Mouse (Mus musculus) heart, postnatal 14 days (tissue): ENCODE data around the gene Nfyb. TPM values are rescaled to one million over a fixed set of nuclear protein-coding genes. Genes with fewer than 3 reads are reported as not detected.
A peak's percentile ranks its signal among the peaks of the same experiment; 100 is the strongest.

Source experiments
- DNase-seq, 2 experiments: peaks; one replicate each; pipeline ENCODE4 v3.0.0; 2021 to 2022
- intact Hi-C: fragments of 180-260 bp; cut with DNase I; formaldehyde crosslinking; loops from one replicate; pipeline ENCODE4 v1.15.1; 2025
- long read RNA-seq, 2 experiments: library from polyadenylated mRNA; stranded (forward); transcript quantifications; one replicate each; pipeline ENCODE4 v2.0.0; 2021
- total RNA-seq, 2 experiments: library from RNA; stranded (reverse); gene quantifications; 2 replicates each; pipeline ENCODE4 v1.2.3; 2021

Gene Nfyb
- total RNA-seq, result 10 to 100 TPM; 14.6 to 15.2 TPM
- long read RNA-seq, experiment 1, transcript Nfyb-204 (8 exons, 2,554 nt), result major isoform, 21 of 36 reads
- long read RNA-seq, experiment 1, partial matches to known transcripts, result 4 of 36 reads
- long read RNA-seq, experiment 1, other reads (novel, unspliced or antisense), result 11 of 36 reads
- long read RNA-seq, experiment 2, transcript Nfyb-204 (8 exons, 2,554 nt), result major isoform, 6 of 21 reads
- long read RNA-seq, experiment 2, partial matches to known transcripts, result 7 of 21 reads
- long read RNA-seq, experiment 2, other reads (novel, unspliced or antisense), result 8 of 21 reads

DNA sequence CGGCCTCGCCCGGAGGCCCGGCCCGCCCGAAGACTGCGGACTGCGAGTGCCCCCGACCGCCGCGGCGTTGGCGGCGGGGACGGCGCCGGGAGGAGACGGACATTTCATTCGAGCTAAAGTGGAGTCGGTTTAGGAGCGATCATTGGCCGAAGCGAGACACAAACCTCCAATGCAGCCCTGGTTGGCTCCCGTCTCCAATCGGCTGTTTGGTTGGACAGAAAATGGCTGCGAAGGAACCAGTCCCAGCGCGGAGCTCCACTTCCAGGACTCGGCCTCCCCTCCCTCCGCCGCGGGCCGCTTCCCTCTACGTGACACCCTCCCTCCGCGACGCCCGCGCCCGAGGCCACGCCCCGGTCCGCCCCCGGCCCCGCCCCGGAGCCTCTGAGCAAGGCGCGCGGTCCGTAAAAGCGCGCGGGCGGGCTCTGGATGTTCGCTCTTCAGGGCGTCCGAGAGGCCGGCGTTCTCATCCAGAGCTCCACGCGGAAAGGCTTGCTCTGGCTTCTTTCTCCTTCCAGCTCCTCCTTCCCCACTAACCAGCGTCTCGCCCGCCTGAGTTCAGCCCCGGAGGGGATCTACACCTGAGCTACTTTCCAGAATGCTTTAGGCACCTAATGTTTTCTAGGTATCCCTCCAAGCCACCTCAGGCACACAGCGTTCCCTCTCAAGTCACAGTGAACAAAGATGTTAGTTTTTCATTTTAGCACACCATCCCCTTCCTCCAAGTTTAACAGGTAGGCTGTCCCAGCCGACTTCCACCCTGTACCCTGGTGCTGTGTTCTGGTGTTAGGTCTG lies at the start of gene Nfyb:
TSS of gene Nfyb (minus strand) at position 305 of the 792 bp plus-strand sequence.
- DNase-seq, result peak; percentile 97 to 98
- intact Hi-C loops, result loop anchor here (5.0 kb wide), 1 partner anchor 67 kb away; the partner anchor contains the start of gene Hcfc2

DNA sequence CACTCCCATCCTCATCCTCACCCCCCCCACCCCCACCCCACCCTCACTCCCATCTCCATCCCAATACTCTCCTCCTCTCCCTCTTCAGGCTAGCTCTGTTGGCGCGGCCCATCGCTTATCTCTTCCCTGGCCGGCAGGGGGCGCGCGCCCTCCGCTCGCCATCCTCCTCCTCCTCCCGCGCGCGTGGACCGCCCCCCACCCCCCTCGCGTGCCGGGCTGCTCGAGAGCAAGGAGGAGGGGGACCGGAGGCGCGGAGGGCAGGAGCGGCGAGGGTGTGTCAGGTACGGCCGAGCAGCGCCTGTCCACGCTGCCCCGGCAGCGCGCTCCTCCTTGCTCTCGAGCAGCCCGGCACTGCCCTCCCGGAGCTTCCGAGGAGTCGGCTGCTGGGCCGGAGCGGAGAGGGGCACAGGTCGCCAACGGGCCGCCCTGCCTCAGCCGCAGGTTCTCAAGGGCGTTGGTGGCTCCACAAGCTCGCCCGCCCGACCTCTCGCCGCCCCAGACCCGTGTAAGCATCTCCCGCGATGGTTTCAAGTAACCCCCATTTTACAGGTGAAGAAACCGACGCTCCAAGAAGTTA lies 48.0 kb upstream of the Nfyb start:
- intact Hi-C loops, result loop anchor here (1.0 to 5.0 kb wide), 2 partner anchors 45 to 89 kb away; no protein-coding TSS in a partner anchor
- peak; percentile 88 for DNase-seq

DNA sequence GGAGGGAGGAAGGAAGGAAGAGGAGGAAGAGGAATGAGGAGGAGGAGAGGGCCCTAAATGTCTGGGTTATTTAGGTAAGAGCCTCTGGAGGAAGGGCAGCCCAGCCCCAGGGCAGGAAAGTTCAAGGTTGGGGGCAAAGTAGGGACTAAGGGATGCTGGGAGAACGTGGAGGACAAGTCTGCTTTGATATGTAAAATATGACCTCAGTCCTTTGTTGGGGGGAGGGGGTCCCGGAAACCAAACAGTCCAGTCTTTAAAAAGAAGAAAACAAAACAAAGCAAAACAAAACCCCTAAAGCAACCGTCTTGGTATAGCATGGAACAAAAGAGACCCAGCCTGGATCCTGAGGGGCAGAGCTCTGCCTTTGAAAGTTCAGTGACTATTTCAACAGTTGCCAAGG lies 45.4 kb upstream of the Nfyb start:
- intact Hi-C loops, result loop anchor here (5.0 kb wide), 1 partner anchor 42 kb away; no protein-coding TSS in a partner anchor
- DNase-seq, result no peak

DNA sequence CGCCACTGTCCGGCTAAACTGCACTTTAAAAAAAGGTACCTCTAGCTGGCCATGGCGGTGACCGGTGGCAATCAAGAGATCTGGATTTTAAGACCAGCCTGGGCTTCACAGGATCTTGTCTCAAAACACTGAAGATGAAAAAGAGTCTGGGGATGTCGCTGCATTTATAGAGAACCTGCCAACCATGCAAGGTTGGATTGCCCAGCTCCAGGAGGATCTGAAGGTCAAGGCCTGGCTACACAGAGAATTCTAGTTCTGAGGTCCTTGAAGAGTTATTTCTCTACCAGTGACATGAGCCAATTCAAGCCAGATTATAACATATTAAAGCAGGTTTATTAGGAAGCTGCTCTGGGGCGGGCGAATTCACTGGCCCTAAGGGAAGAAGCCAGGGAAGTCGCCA lies 44.9 kb upstream of the Nfyb start:
- intact Hi-C loops, result loop anchor here (5.0 kb wide), 1 partner anchor 42 kb away; no protein-coding TSS in a partner anchor
- DNase-seq, result no peak

DNA sequence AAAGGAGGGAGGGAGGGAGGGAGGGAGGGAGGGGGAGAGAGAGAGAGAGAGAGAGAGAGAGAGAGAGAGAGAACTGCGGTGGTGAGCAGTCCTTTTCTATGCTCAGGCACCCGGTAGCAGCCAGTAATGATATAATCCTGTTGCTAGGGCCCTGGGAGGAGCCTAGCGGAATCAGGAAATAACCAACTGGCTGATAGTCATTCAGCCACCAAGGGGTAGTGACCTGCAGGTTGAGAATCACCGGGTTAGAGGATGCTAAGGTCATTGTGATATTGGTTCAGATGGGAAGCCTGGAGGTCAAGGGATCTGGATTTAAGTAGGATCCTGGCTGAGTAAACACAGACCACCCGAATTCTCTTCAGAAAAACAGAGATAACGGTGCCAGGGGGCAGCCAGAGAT lies 44.2 kb upstream of the Nfyb start:
- intact Hi-C loops, result loop anchor here (5.0 kb wide), 1 partner anchor 41 kb away; no protein-coding TSS in a partner anchor
- no peak for DNase-seq

DNA sequence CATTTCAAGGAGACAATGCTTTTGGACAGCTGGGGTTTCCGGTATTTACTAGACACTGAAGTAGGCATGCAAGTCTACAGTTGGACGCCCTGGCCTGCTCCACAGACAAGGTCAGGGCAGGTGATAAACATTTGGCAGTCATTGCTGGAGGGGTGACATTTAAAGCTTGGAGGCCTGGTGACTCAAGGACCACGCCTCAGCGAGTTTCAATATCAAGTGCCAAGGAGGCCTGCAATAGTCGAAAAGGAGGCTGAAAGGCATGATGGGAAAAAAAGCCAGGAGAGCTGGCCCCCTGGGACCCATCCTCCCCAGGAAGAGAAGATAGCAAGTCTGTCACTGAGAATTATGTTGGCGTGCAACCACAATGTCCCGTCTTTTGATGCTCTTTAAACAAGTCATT lies 43.3 kb upstream of the Nfyb start:
- DNase-seq, result peak; percentile 17 to 20
- intact Hi-C loops, result loop anchor here (5.0 kb wide), 1 partner anchor 40 kb away; no protein-coding TSS in a partner anchor

DNA sequence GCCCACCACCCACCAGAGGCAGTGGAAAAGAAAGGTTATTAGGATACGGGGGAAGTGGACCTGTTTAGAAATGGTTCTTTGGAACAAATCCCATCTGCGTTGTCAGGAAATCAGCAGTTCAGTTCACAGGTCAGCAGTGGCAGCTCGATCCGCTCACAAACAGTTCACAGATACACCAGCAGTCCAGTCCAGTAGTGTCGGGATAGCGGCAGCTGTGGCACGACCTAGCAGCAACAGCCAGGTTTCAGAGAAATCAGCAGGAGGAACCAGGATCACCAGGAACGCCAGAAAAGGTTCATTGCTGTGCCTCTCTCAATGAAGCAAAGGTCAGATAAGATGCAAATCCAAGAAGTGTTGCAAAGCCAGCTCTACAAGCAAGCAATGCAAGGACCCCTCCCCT lies 42.5 kb upstream of the Nfyb start:
- no peak for DNase-seq
- intact Hi-C loops, result loop anchor here (5.0 kb wide), 1 partner anchor 39 kb away; no protein-coding TSS in a partner anchor

DNA sequence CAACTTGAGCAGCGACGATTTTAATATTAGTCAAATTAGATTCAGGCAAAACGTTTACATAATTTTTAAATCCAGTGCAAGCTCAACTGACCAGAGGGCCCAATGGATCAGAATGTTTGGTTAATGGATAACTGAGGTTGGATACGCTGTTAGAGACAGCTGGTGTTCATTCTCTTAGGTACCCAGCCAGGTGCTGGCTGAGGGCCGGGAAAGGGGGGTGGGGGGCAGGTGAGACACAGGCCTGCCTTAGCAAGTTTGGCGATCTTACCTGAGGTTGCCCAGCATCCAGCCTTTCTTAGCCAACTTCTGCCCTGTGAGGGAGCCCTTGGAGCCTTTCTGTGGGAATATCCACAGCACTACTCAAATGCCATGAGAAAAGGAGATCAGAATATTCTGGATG lies 41.2 kb upstream of the Nfyb start:
- DNase-seq, result no peak
- intact Hi-C loops, result loop anchor here (5.0 kb wide), 1 partner anchor 38 kb away; no protein-coding TSS in a partner anchor

DNA sequence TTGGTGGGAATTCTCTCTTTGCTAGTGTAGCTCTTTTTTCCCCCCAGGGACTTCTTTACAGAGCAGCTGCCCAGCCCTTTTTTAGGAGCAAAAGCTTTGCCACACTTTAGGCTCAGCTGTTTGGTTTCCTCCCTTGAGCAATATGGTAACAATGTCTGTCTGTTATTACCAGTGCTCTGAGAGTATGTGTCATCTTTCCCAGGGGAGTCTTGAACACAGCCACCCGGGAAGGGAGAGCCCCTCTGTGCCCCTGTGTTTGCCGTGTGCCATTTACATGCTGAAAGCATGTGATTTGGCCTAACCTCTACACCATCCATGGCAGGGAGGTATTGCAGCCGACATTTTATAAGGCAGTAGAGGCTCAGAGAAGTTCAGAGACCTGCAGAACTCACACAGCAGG lies 40.5 kb upstream of the Nfyb start:
- DNase-seq, result no peak
- intact Hi-C loops, result no loop called here

DNA sequence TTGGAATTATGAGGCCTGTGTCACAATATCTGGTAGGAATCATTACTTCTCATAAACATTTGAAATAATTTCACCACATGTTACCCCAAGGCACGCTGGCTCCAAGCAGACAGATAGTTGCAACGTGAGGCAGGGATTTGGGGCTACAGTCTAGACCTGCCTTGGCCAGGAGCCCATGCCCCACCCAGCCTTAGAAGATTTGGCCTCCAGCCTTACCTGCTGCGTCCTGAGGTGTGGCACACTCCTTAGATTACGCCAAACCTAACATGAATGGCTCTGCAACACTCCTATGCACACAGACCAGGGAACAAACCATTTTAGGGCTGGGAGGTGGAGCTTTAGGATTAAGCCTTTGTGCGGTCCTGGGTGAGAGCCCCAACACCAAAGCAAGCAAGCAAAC lies 36.1 kb upstream of the Nfyb start:
- intact Hi-C loops, result no loop called here
- no peak for DNase-seq

DNA sequence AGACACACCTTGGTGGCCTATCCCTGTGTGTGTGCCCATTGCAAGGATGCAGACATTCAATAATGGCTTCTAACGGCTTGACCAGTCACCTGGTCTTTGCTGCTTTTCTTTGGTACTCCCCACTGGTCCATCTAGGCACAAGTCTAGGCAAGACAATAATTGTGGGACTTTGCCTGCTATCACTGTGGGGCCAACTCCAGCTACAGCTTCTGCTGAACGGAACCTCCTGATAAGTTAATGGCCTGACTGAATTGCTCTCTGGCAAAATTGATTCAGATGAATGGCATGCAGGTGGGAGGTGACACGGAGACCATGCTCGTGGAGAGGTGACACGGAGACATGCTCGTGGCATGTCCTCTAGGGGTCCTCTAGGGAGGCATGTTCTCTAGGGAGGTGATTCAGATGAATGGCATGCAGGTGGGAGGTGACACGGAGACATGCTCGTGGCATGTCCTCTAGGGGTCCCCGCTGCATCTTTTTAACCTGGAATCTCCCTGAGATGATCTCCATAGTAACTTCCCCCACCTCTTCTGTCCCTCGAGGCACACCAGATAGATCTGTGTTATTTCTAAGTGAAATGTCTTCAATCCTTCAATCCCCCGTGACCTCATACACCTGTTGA lies 34.5 kb upstream of the Nfyb start:
- intact Hi-C loops, result no loop called here

DNA sequence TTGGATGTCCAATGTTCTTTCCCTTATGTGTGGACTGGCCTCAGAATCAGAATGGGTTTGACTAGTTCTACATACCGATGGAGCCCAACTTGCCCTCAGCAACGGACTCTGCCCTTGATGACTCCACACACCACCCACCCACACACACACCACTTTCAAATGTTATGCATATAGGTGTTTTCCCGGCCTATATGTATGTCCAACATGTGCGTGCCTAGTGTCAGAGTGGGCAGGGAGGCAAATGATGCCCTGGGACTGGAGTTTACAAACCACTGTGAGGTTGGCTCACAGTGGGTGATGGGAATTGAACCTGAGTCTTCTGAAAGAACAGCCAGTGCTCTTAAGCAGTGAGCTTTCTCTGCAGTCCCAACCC lies 33.2 kb upstream of the Nfyb start:
- no peak for DNase-seq
- intact Hi-C loops, result no loop called here

More for the DNA sequence above, 34.5 kb upstream of the Nfyb start:
- DNase-seq, result no peak

DNA sequence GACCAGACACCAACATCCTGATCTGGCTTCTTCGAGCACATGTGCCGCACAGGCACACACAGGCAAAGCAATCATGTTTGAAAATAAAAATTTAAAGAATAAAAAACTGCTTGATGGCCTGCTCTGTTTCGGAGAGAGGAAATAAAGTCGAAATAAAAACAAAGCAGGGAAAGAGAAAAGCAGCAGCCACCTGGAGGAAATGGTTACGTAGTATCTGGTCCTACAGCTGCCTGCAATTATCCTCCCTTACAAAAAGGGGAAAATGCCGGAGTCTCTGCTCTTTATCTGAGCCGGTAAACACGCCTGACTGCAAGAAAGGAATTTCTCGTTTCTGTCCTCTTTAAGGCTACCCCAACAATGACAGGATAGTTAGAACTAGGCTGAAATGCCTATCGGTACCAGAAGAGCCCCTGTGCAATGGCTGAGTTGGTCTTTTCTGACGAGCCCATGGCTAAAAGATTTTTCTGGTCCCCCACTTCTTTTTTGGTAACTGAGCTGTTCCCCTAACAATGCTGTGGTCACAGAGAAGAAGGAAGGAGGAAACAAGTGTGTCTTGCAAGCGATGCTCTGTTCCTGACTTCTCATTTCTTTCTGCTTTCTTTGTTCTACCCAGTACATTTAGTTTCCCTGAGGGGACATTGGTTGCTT lies 32.7 kb upstream of the Nfyb start:
- intact Hi-C loops, result no loop called here
- no peak for DNase-seq

DNA sequence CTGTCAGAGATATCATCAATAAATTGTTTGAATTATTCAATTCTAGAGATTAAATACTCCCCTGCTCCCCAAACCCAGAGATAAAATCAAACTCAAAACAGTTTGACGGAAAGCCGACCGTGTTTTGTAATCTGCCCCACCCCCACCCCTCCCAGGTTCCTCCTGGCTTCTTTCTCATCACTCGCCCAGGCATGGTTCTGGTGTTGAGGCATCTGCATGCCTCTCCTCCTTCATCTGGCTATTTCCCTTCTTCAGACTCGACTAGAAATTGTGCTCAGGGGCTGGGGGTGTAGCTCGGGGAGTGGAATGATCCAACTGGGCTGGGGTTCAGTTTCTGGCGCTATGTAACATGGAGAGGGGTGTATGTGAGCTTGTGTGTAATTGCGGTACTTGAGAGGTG lies 31.8 kb upstream of the Nfyb start:
- intact Hi-C loops, result no loop called here

DNA sequence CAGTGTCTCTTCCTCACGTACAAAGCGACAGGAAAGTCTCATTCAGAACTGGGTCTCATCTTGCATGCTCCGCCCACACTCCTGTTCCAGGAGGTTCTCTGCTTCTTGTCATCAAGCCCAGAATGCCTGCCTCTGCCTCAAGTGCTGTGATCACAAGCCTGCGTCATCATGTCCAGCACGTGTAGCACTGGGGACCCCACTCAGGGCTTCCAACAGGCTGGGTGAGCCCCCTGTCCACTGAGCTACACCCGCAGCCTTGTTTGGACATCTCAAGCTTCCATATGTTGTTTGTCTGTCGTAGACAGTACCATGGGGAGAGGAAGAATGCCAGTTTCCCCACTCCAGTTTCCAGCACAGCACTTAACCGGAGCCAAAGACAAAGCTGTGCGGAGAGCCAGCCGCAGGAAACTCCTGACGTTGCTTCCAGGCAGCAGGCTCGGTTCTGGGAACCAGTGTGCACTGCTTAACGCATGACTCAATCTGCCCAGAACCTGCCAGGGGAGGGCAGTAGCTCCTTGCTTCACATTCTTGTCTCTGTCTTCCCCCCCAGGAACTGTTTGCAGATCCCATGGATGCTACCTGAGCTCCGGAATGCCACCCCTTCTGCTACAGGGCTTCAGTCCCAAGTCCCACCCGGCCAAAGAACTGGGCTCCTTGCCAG lies 31.3 kb upstream of the Nfyb start:
- intact Hi-C loops, result no loop called here
- DNase-seq, result peak; percentile 55 to 62

More for the DNA sequence above, 31.8 kb upstream of the Nfyb start:
- DNase-seq, result no peak

DNA sequence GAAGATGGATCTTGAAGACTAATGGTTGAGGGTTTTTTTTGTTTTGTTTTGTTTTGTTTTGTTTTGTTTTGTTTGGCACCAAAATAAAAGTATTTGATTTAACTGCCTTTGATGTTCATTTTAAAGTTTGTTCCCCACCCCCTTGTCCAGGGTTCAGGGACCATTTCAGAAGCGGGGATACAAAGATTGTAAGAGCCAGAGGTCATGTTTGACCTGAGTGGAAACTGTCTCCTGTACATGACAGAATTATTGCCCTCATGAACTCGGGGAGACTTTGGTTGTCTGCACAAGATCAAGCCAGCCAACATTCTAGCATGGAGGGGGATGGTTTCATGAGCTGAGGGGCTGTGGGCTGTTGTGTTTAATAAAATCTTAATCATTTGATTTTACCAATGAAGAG lies 28.4 kb upstream of the Nfyb start:
- DNase-seq, result no peak
- intact Hi-C loops, result no loop called here

DNA sequence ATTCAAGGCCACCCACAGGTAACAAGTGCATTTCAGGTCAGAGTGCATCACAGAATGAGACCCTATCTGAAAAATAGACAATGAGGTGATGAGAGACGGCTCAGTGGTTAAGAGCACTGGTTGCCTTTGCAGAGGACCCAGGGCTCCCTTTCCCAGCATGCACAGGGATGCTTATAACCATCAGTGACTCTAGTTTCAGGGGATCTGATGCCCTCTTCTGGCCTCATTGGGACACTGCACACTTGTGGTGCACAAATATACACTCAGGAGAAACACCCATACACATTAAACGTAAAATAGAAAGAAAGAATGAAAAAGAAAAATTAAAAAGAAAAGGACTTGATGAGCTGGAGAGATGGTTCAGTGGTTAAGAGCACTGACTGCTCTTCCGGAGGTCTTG lies 27.8 kb upstream of the Nfyb start:
- DNase-seq, result no peak
- intact Hi-C loops, result no loop called here

DNA sequence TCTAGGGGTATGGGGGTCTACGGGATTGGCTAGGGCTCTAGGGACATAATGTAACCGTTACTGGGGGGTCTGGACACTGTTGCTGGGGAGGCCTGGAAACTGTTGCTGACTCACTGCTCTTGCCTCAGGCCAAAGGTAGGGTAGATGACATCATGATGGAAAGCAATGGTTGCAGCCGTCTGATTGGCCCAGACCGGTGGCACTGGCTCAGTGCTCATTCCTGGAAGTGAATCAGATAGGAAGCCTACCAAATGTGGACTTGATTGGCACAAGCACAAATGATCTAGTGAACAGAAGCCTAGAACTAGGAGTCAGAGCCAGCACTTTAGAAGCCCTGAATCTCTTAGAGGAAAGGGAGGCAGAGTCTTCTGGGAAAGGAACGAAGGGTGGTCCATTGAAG lies 26.6 kb upstream of the Nfyb start:
- intact Hi-C loops, result no loop called here
- DNase-seq, result no peak

DNA sequence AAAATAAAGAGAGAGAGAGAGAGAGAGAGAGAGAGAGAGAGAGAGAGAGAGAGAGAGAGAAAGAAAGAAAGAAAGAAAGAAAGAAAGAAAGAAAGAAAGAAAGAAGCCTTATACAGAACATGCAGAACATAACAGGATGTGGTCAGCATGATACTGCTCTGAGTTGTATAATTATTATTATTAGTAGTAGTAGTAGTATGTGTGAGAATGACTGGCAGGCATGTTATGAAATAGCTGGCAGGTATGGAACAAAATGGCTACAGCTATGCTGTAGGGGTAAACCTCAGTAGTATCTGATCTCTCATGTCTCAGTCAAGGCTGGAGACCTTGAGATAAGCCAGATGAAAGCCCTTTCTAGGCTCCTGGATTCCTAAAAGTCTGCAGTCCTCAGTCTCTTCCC lies 25.2 kb upstream of the Nfyb start:
- DNase-seq, result no peak
- intact Hi-C loops, result no loop called here

DNA sequence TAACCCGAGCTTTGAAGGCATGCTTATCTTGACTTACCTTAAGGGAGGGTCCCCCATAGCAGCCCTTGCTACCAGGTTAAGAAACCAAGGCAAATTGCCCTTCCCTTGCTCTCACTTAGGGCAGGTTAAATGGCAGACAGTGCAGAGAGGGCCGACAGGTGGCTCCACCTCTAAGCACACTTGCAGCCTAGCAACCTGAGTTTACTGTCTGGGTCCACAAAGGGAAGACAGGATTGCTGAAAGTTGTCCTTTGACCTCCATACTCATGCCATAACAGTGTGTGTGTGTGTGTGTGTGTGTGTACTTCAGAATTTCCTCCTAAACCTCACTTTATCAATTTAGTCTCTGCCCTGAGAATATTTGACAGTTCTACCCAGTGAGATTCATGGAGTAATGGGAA lies 18.5 kb upstream of the Nfyb start:
- intact Hi-C loops, result no loop called here
- DNase-seq, result no peak
